Mouse (Mus musculus) CH12.LX (cell line): Measurements from ENCODE around the gene Cend1. TPM values are rescaled to one million over a fixed set of nuclear protein-coding genes. Genes with fewer than 3 reads are reported as not detected.

ENCODE experiments used
- DNase-seq: peaks from one replicate; pipeline ENCODE4 v3.0.0-alpha.2; 2013; ENCODE audit errors: extremely low read depth
- H3K27ac ChIP-seq: 2 replicates; pipeline ENCODE4 v1.5.1; 2012; ENCODE audit warnings: low read depth, mild to moderate bottlenecking, control low read depth, moderate library complexity; ENCODE audit not compliant: insufficient read depth
- H3K27me3 ChIP-seq: replicated peaks from 2 replicates; pipeline ENCODE3; 2012; ENCODE audit warnings: inconsistent platforms
- H3K36me3 ChIP-seq, 2 experiments: replicated peaks in 1 of 2; 2 replicates each; pipeline versions ENCODE3 to v1.6.1; 2012; ENCODE audit warnings: inconsistent platforms in 1 of 2, low read length in 1 of 2, mild to moderate bottlenecking in 1 of 2, mixed read lengths in 1 of 2, moderate library complexity in 1 of 2; ENCODE audit not compliant: control insufficient read depth in 1 of 2, insufficient read depth in 1 of 2
- H3K4me1 ChIP-seq, 2 experiments: 2 replicates each; pipeline ENCODE4 v1.6.1; 2012; ENCODE audit warnings: inconsistent platforms in 1 of 2, moderate library complexity in 1 of 2; ENCODE audit not compliant: insufficient read depth in 2 of 2, control insufficient read depth in 1 of 2
- H3K4me2 ChIP-seq: 2 replicates; pipeline ENCODE4 v1.6.1; 2012; ENCODE audit warnings: low read depth, mild to moderate bottlenecking, control low read depth; ENCODE audit not compliant: poor library complexity, insufficient read depth, severe bottlenecking
- H3K4me3 ChIP-seq, 3 experiments: fragments of 150-350 bp in 1 of 3; sonication (generic) in 1 of 3; replicated peaks in 1 of 3; 2 replicates each; pipeline versions ENCODE3 to v1.5.1; 2011 to 2012; ENCODE audit warnings: low read depth in 2 of 3, low read length in 2 of 3, mild to moderate bottlenecking in 2 of 3, moderate library complexity in 2 of 3, control low read depth in 1 of 3, improper control_type of control experiment in 1 of 3, inconsistent platforms in 1 of 3, mixed read lengths in 1 of 3; ENCODE audit not compliant: poor library complexity in 1 of 3
- H3K79me2 ChIP-seq: replicated peaks from 2 replicates; pipeline ENCODE4 v1.6.1; 2012; ENCODE audit warnings: mild to moderate bottlenecking, moderate library complexity; ENCODE audit not compliant: control insufficient read depth, poor library complexity, insufficient read depth, severe bottlenecking; ENCODE audit errors: extremely low read depth
- H3K9ac ChIP-seq: 2 replicates; pipeline ENCODE4 v1.6.1; 2012; ENCODE audit warnings: low read depth, mild to moderate bottlenecking, control low read depth, moderate library complexity; ENCODE audit not compliant: insufficient read depth
- H3K9me3 ChIP-seq: replicated peaks from 2 replicates; pipeline ENCODE3; 2012; ENCODE audit warnings: low read length, inconsistent platforms, mixed read lengths
- BHLHE40 ChIP-seq: IDR thresholded peaks from 2 replicates; pipeline ENCODE4 v1.6.1; 2011; ENCODE audit warnings: mild to moderate bottlenecking, low read depth, low read length, improper control_type of control experiment
- CHD1 ChIP-seq: IDR thresholded peaks from 2 replicates; pipeline ENCODE4 v1.6.1; 2012; ENCODE audit warnings: low read depth, low read length, improper control_type of control experiment, inconsistent platforms
- CHD2 ChIP-seq: IDR thresholded peaks from 2 replicates; pipeline ENCODE4 v1.6.1; 2011; ENCODE audit warnings: low read length, improper control_type of control experiment
- CTCF ChIP-seq, 2 experiments: IDR thresholded peaks in 1 of 2; conservative IDR thresholded peaks in 1 of 2; 2 replicates each; pipeline ENCODE4 v1.5.1; 2011 to 2012; ENCODE audit warnings: low read depth in 2 of 2, low read length in 2 of 2, improper control_type of control experiment in 1 of 2, inconsistent platforms in 1 of 2, mild to moderate bottlenecking in 1 of 2, moderate library complexity in 1 of 2
- E2F4 ChIP-seq: IDR thresholded peaks from 2 replicates; pipeline ENCODE4 v1.6.1; 2011; ENCODE audit warnings: low read depth, low read length, improper control_type of control experiment; ENCODE audit not compliant: insufficient replicate concordance
- EP300 ChIP-seq: IDR thresholded peaks from 2 replicates; pipeline ENCODE4 v1.6.1; 2011; ENCODE audit warnings: low read length, improper control_type of control experiment
- ETS1 ChIP-seq: conservative IDR thresholded peaks from 2 replicates; pipeline ENCODE4 v1.6.1; 2012; ENCODE audit warnings: low read depth, mild to moderate bottlenecking, inconsistent platforms, low read length, improper control_type of control experiment, moderate library complexity
- GABPA ChIP-seq: IDR thresholded peaks from 2 replicates; pipeline ENCODE4 v1.6.1; 2012; ENCODE audit warnings: low read depth, low read length, improper control_type of control experiment, inconsistent platforms; ENCODE audit not compliant: insufficient replicate concordance
- JUN ChIP-seq: IDR thresholded peaks from 2 replicates; pipeline ENCODE4 v1.6.1; 2011; ENCODE audit warnings: low read depth, mild to moderate bottlenecking, low read length, improper control_type of control experiment, moderate library complexity; ENCODE audit not compliant: insufficient read depth
- JUND ChIP-seq: conservative IDR thresholded peaks from 2 replicates; pipeline ENCODE4 v1.6.1; 2011; ENCODE audit warnings: low read depth, low read length, improper control_type of control experiment
- KAT2A ChIP-seq: IDR thresholded peaks from 2 replicates; pipeline ENCODE4 v1.6.1; 2012; ENCODE audit warnings: low read length, improper control_type of control experiment, inconsistent platforms; ENCODE audit not compliant: insufficient replicate concordance
- MAFK ChIP-seq: IDR thresholded peaks from 2 replicates; pipeline ENCODE4 v1.6.1; 2011; ENCODE audit warnings: low read length, improper control_type of control experiment; ENCODE audit not compliant: insufficient replicate concordance
- MAX ChIP-seq: IDR thresholded peaks from 2 replicates; pipeline ENCODE4 v1.6.1; 2011; ENCODE audit warnings: low read length, improper control_type of control experiment
- MAZ ChIP-seq: IDR thresholded peaks from 2 replicates; pipeline ENCODE4 v1.6.1; 2012; ENCODE audit warnings: low read depth, mild to moderate bottlenecking, inconsistent platforms, low read length, improper control_type of control experiment, moderate library complexity
- MXI1 ChIP-seq: IDR thresholded peaks from 2 replicates; pipeline ENCODE4 v1.6.1; 2011; ENCODE audit warnings: mild to moderate bottlenecking, low read depth, low read length, improper control_type of control experiment
- MYC ChIP-seq: IDR thresholded peaks from 2 replicates; pipeline ENCODE4 v1.6.1; 2011; ENCODE audit warnings: low read depth, mild to moderate bottlenecking, improper control_type of control experiment, low read length
- NRF1 ChIP-seq: IDR thresholded peaks from 2 replicates; pipeline ENCODE4 v1.6.1; 2014; ENCODE audit warnings: low read depth, mild to moderate bottlenecking, inconsistent platforms, low read length, improper control_type of control experiment, moderate library complexity
- PAX5 ChIP-seq: IDR thresholded peaks from 2 replicates; pipeline ENCODE4 v1.6.1; 2012; ENCODE audit warnings: low read length, inconsistent platforms, mixed read lengths
- POLR2A ChIP-seq: IDR thresholded peaks from 2 replicates; pipeline ENCODE4 v1.6.1; 2011; ENCODE audit warnings: low read depth, mild to moderate bottlenecking, improper control_type of control experiment, low read length
- POLR2AphosphoS2 ChIP-seq: IDR thresholded peaks from 2 replicates; pipeline ENCODE4 v1.6.1; 2011; ENCODE audit warnings: low read depth, low read length, improper control_type of control experiment
- RAD21 ChIP-seq: IDR thresholded peaks from 2 replicates; pipeline ENCODE4 v1.6.1; 2011; ENCODE audit warnings: low read depth, mild to moderate bottlenecking, low read length, improper control_type of control experiment, moderate library complexity
- RCOR1 ChIP-seq: conservative IDR thresholded peaks from 2 replicates; pipeline ENCODE4 v1.6.1; 2012; ENCODE audit warnings: low read depth, mild to moderate bottlenecking, inconsistent platforms, low read length, improper control_type of control experiment
- SIN3A ChIP-seq: IDR thresholded peaks from 2 replicates; pipeline ENCODE4 v1.6.1; 2012; ENCODE audit warnings: low read length, improper control_type of control experiment, inconsistent platforms
- SMC3 ChIP-seq: IDR thresholded peaks from 2 replicates; pipeline ENCODE4 v1.6.1; 2011; ENCODE audit warnings: low read depth, low read length, improper control_type of control experiment
- TBP ChIP-seq: conservative IDR thresholded peaks from 2 replicates; pipeline ENCODE4 v1.6.1; 2011; ENCODE audit warnings: low read depth, low read length, improper control_type of control experiment
- TCF12 ChIP-seq: IDR thresholded peaks from 2 replicates; pipeline ENCODE4 v1.6.1; 2014; ENCODE audit warnings: low read depth, mild to moderate bottlenecking, inconsistent platforms, low read length, improper control_type of control experiment
- USF1 ChIP-seq: IDR thresholded peaks from 2 replicates; pipeline ENCODE4 v1.6.1; 2014; ENCODE audit warnings: low read depth, mild to moderate bottlenecking, inconsistent platforms, low read length, improper control_type of control experiment
- USF2 ChIP-seq: conservative IDR thresholded peaks from 2 replicates; pipeline ENCODE4 v1.6.1; 2011; ENCODE audit warnings: low read depth, low read length, improper control_type of control experiment
- ZMIZ1 ChIP-seq: IDR thresholded peaks from 2 replicates; pipeline ENCODE4 v1.6.1; 2012; ENCODE audit warnings: low read depth, mild to moderate bottlenecking, inconsistent platforms, low read length, improper control_type of control experiment
- dilution Hi-C: fragments of 300-500 bp; cut with MboI; formaldehyde crosslinking; loops from 2 replicates; pipeline ENCODE4 v1.14.3; 2020; ENCODE audit warnings: low sequenced_read_pairs; ENCODE audit not compliant: extremely low pct_unique_long_range_greater_than_20kb, extremely low pct_ligation_motif_present
- in situ Hi-C: fragments of 300-500 bp; cut with MboI; formaldehyde crosslinking; loops from 3 replicates; pipeline ENCODE4 v1.14.3; 2019; ENCODE audit warnings: low sequenced_read_pairs, low pct_ligation_motif_present, low pct_unique_long_range_greater_than_20kb, mixed read lengths
- polyA plus RNA-seq: library from polyadenylated mRNA; unstranded; fragments of >175 nt; gene quantifications from 2 replicates; pipeline ENCODE4 v1.2.1, GENCODE M21; 2012; ENCODE audit warnings: low read depth; ENCODE audit not compliant: insufficient read length
- total RNA-seq, 2 experiments: library from RNA; depleted of rRNA; stranded (reverse); fragments of 300-350 nt in 1 of 2; fragments of >200 nt in 1 of 2; gene quantifications; 2 replicates each; pipeline ENCODE4 v1.2.3; 2012 to 2014

The Cend1 gene
- total and polyA plus RNA-seq, 3 experiments, result not detected

GRCm38 (mm10) chr7:141451928-141452327 lies 22.6 kb upstream of the Cend1 start:
- no peak overlapping the region for H3K9ac ChIP-seq
- in situ Hi-C loops (loop anchor here (5.0 kb wide), 1 partner anchor 40 kb away; the partner anchor contains the start of gene Gatd1), dilution Hi-C loops (no loop called here)
- no peak overlapping the region for H3K4me3 ChIP-seq
- no peaks in the 10 kb centered on the region for H3K9me3 ChIP-seq
- H3K79me2 ChIP-seq, result peaks cover 20% of the 10 kb centered on the region
- H3K27me3 ChIP-seq, result no peaks in the 10 kb centered on the region
- H3K4me1 ChIP-seq, result peaks cover 14 to 51% of the 10 kb centered on the region in 2 experiments
- no peak for DNase-seq
- H3K4me2 ChIP-seq, result no peak overlapping the region
- H3K36me3 ChIP-seq, result peaks cover 33 to 43% of the 10 kb centered on the region in 2 experiments
- no peak overlapping the region for H3K27ac ChIP-seq
- 0 out of 2 replicates have a peak, but pooled peaks have one; percentile 5 for TF ChIP-seq MAFK
- TF ChIP-seq E2F4, result no peak
- no peak for TF ChIP-seq RAD21
- TF ChIP-seq ZMIZ1, result peak; percentile 48; the same call in 1 of the 2 replicates
- TF ChIP-seq CHD1, result no peak
- peak; percentile 70; the same call in 1 of the 2 replicates for TF ChIP-seq RCOR1
- TF ChIP-seq KAT2A, result no peak
- TF ChIP-seq POLR2A, result peak; percentile 51; the same call in 1 of the 2 replicates
- no peak for TF ChIP-seq BHLHE40
- TF ChIP-seq MXI1, result no peak
- TF ChIP-seq CTCF (conservative IDR thresholded peaks at IDR 0.05 in 1 of 2, IDR thresholded peaks at IDR 0.05 in 1 of 2; ENCODE audit: low read depth in 2 of 2, low read length in 2 of 2), result no peak
- no peak for TF ChIP-seq MYC
- TF ChIP-seq PAX5, result no peak
- no peak; the same call in none of the 2 replicates for TF ChIP-seq POLR2AphosphoS2
- TF ChIP-seq NRF1, result no peak
- TF ChIP-seq CHD2, result peak; percentile 6; the same call in 1 of the 2 replicates
- no peak for TF ChIP-seq TBP

- H3K9ac ChIP-seq, result peak within 1 kb of the TSS; percentile 95
- no peaks in the 10 kb centered on the region for H3K27me3 ChIP-seq
- H3K4me3 ChIP-seq, result peak within 1 kb of the TSS; percentile 71 to 97 (median 97)
- in situ Hi-C loops, result no loop called here
- H3K9me3 ChIP-seq, result no peaks in the 10 kb centered on the region
- peaks cover 26% of the 10 kb centered on the region for H3K79me2 ChIP-seq
- H3K4me2 ChIP-seq, result peak within 1 kb of the TSS; percentile 74
- dilution Hi-C loops, result no loop called here
- H3K36me3 ChIP-seq, result peaks cover 33 to 44% of the 10 kb centered on the region in 2 experiments
- DNase-seq, result peak; percentile 97
- H3K4me1 ChIP-seq, result peaks cover 3 to 46% of the 10 kb centered on the region in 2 experiments; a peak in 3 of 4 replicates
- H3K27ac ChIP-seq, result peak within 1 kb of the TSS; percentile 63
- TF ChIP-seq GABPA, result no peak; the same call in 1 of the 2 replicates
- TF ChIP-seq NRF1, result peak; percentile 61
- peak; percentile 73 for TF ChIP-seq BHLHE40
- no peak for TF ChIP-seq CHD1
- no peak for TF ChIP-seq CHD2
- TF ChIP-seq USF2, result 0 out of 2 replicates have a peak, but pooled peaks have one; percentile 15
- 0 out of 2 replicates have a peak, but pooled peaks have one; percentile 77 for TF ChIP-seq POLR2AphosphoS2
- TF ChIP-seq MXI1, result peak; percentile 99
- peak; percentile 90 for TF ChIP-seq TCF12
- TF ChIP-seq SIN3A, result peak; percentile 93
- no peak for TF ChIP-seq EP300
- TF ChIP-seq MAX, result peak; percentile 97
- TF ChIP-seq TBP, result peak; percentile 65
- no peak for TF ChIP-seq SMC3
- TF ChIP-seq MAFK, result no peak
- 0 out of 2 replicates have a peak, but pooled peaks have one; percentile 20 for TF ChIP-seq MAZ
- TF ChIP-seq JUN, result no peak
- TF ChIP-seq USF1, result peak; percentile 68
- no peak for TF ChIP-seq E2F4
- TF ChIP-seq ETS1, result no peak
- no peak for TF ChIP-seq JUND
- no peak for TF ChIP-seq RCOR1
- peak; percentile 93 for TF ChIP-seq POLR2A
Observed at GRCm38 (mm10) chr7:141447110-141447991, 18.1 kb upstream of the Cend1 start, which contains the start of gene Rplp2. Gene Rplp2 (plus strand): TSS chr7:141447370.
